Mouse (Mus musculus) kidney, postnatal 0 days (tissue): ENCODE data around the gene Ppp1r11. TPM values are rescaled to one million over a fixed set of nuclear protein-coding genes. Genes with fewer than 3 reads are reported as not detected.

ENCODE experiments used
- ATAC-seq: fragments of 200-750 bp; cut with Nextera tagmentation; replicated peaks from 2 replicates; pipeline ENCODE4 v1.8.0; 2017; ENCODE audit warnings: low read depth, moderate number of reproducible peaks, moderate TSS enrichment, moderate library complexity; ENCODE audit not compliant: low FRiP score
- DNase-seq: peaks from one replicate; pipeline ENCODE4 v3.0.0-alpha.2; 2016; ENCODE audit warnings: low spot score
- H3K27ac ChIP-seq: fragments of 300-500 bp; sonication (generic); 2 replicates; pipeline ENCODE4 v1.5.1; 2014; ENCODE audit warnings: mild to moderate bottlenecking
- H3K27me3 ChIP-seq: fragments of 300-500 bp; sonication (generic); 2 replicates; pipeline ENCODE4 v1.6.1; 2014; ENCODE audit warnings: low read length, mixed read lengths; ENCODE audit not compliant: insufficient read depth
- H3K36me3 ChIP-seq: fragments of 300-500 bp; sonication (generic); 2 replicates; pipeline ENCODE4 v1.6.1; 2014; ENCODE audit warnings: low read length, mixed read lengths; ENCODE audit not compliant: insufficient read depth
- H3K4me1 ChIP-seq: fragments of 300-500 bp; sonication (generic); replicated peaks from 2 replicates; pipeline ENCODE4 v1.6.1; 2014; ENCODE audit warnings: antibody characterized with exemption, low read length, mixed read lengths; ENCODE audit not compliant: insufficient read depth
- H3K4me2 ChIP-seq: fragments of 300-500 bp; sonication (generic); 2 replicates; pipeline ENCODE4 v1.6.1; 2014; ENCODE audit warnings: mild to moderate bottlenecking, low read length, moderate library complexity, mixed read lengths
- H3K4me3 ChIP-seq: fragments of 300-500 bp; sonication (generic); replicated peaks from 2 replicates; pipeline ENCODE4 v1.5.1; 2014; ENCODE audit warnings: low read depth, low read length
- H3K9ac ChIP-seq: fragments of 300-500 bp; sonication (generic); 2 replicates; pipeline ENCODE4 v1.6.1; 2014; ENCODE audit warnings: low read depth, low read length
- H3K9me3 ChIP-seq: fragments of 300-500 bp; sonication (generic); replicated peaks from 2 replicates; pipeline ENCODE4 v1.6.1; 2016; ENCODE audit warnings: low read length, inconsistent platforms, mixed read lengths
- CTCF ChIP-seq: IDR thresholded peaks from 2 replicates; pipeline ENCODE4 v1.5.1; 2016; ENCODE audit warnings: antibody characterized with exemption, low read depth, mild to moderate bottlenecking, moderate library complexity
- WGBS: fragments of 180-500 bp; shearing (Covaris S2); extraction: QIAGEN DNeasy Blood & Tissue Kit; methylation state at CpG from one replicate; pipeline ENCODE4 v1.1.7; 2014; 5-methylcytosine and 5-hydroxymethylcytosine counted together
- polyA plus RNA-seq: library from polyadenylated mRNA; unstranded; fragments of >200 nt; fragmentation: Nextera tagmentation; extraction: Ambion mirVana; gene quantifications from 2 replicates; pipeline ENCODE4 v1.2.1, GENCODE M21; 2015

The Ppp1r11 gene
- polyA plus RNA-seq, 1 experiment from 2014 or later: 110 TPM

DNA sequence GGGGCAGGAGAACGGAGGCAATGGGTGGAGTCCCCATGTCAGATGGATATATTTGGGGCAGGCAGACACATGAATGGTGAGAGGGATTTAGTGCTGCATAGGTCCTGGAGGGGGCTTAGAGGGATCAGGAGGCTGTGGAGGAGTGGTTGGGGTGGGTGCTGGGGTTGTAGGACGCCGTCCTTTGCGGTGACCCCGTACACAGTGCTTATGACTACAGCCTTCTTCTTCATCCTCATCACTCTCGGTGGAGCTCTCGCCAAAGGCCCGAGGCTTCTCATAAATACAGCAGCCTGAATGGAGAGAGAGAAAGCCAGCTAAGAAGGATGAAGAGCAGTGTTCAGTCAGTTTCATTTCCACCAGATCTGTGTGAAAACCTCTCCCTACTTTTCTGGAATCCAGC lies 2.3 kb downstream of the Ppp1r11 start:
- WGBS: 91% methylated on average over 8 of the region's 8 CpGs
- TF ChIP-seq CTCF: no peak
- H3K36me3 ChIP-seq: 0 out of 2 replicates have a peak, but pooled peaks cover 2% of the 10 kb centered on the region
- peaks cover 4% of the 10 kb centered on the region; the same call in 1 of the 2 replicates for H3K4me1 ChIP-seq
- H3K27me3 ChIP-seq: peaks cover 13% of the 10 kb centered on the region
- DNase-seq (no peak), ATAC-seq (no peak)
- H3K9me3 ChIP-seq: no peaks in the 10 kb centered on the region
- no peak overlapping the region for H3K4me3 ChIP-seq
- H3K4me2 ChIP-seq: no peak overlapping the region
- no peak overlapping the region for H3K9ac ChIP-seq
- no peak overlapping the region for H3K27ac ChIP-seq

DNA sequence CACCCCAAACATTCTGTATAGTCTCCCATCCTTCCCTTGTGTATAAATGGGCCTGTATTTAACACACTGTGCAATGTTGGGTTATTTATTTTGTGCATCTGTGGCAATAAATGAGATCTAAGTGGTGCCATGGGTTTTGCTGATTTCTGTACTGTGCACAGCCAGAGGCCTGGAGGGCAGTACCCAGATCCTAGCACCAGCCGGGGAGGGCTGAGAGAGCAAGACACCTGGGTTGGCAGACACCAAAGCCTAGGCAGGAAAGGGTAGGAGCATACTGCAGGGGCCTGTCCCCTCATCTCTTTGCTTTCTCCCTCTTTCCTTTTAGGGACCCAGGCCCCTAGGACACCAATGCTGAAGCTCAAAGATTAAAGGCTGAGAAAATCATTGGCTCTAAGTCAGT lies 3.3 kb downstream of the Ppp1r11 start:
- no peak overlapping the region for H3K4me2 ChIP-seq
- 0 out of 2 replicates have a peak, but pooled peaks cover 2% of the 10 kb centered on the region for H3K36me3 ChIP-seq
- 97% methylated on average over 1 of the region's 1 CpGs for WGBS
- no peak overlapping the region for H3K4me3 ChIP-seq
- TF ChIP-seq CTCF: no peak
- H3K9me3 ChIP-seq: no peaks in the 10 kb centered on the region
- peaks cover 4% of the 10 kb centered on the region for H3K4me1 ChIP-seq
- ATAC-seq (no peak), DNase-seq (no peak)
- H3K27me3 ChIP-seq: peaks cover 21% of the 10 kb centered on the region
- no peak overlapping the region for H3K9ac ChIP-seq
- H3K27ac ChIP-seq: no peak overlapping the region

DNA sequence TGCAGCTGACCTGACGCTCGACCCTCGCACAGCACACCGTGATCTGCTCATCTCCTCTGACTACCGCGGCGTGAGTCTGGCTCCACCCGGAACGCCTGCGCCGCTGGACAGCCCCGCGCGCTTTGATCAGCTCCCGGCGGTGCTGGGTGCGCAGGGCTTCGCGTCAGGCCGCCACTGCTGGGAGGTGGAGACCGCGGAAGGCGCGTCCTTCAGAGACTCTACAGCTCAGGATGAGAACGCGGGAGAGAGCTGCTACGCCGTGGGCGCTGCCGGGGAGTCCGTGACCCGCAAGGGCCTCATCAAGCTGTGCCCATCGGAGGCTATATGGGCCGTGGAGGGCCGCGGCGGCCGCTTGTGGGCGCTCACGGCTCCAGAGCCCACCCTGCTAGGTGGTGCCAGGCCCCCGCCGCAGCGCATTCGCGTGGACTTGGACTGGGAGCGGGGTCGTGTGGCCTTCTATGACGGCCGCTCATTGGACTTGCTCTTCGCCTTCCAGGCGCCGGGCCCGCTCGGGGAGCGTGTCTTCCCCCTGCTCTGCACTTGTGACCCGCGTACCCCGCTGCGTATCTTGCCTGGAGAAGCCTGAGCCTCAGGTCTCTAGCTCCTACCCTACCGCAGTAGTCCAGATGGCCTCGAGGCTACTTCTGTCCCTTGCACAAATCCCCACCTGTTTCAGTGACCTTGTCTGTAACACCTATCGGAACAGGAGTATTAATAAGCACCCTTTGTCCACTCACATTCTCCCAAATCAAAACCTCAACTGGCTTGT lies 4.3 kb downstream of the Ppp1r11 start:
- peak overlapping the region; percentile 62 for H3K9ac ChIP-seq

DNA sequence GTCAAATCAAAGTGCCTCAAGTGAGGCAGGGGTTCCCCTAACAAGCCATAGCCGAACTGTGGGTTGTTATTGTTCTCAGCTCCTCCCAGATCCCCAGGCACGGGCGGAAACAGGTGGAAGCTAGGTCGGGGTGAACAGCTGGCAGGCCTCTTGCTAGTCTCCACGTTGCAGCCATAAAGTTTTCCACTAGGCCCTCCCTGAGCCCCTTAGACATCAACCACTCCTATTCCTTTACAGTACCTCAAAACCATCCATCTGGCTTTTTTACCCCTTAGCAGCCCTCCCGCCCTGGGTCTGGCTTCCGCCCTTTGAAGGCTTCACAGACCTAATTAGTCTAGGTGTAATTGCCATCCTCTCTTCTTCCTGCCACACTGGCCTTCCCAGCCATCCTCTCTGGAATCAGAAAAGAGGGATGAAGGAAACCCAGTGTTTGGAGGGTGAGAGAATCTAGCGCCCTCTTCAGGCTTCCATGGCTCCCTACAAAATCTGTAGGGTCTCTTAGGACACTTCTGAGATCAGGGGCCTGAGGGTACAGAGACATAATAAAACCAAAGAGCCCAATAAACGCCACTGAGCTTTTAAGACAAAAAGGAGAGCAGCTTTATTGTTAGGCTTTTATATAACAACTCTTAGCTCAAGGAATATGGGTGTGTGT lies 7.3 kb downstream of the Ppp1r11 start:
- 0 out of 2 replicates have a peak, but pooled peaks cover 2% of the 10 kb centered on the region for H3K36me3 ChIP-seq
- H3K9me3 ChIP-seq: no peaks in the 10 kb centered on the region
- TF ChIP-seq CTCF: peak; percentile 31; the same call in 1 of the 2 replicates
- WGBS: 19% methylated on average over 9 of the region's 9 CpGs
- ATAC-seq (no peak), DNase-seq (peak; percentile 14)
- peaks cover 33% of the 10 kb centered on the region for H3K27me3 ChIP-seq
- H3K4me1 ChIP-seq: peaks cover 8% of the 10 kb centered on the region
- H3K27ac ChIP-seq: no peak overlapping the region
- no peak overlapping the region for H3K9ac ChIP-seq
- no peak overlapping the region for H3K4me2 ChIP-seq
- H3K4me3 ChIP-seq: no peak overlapping the region

More for the DNA sequence above, 4.3 kb downstream of the Ppp1r11 start:
- no peaks in the 10 kb centered on the region for H3K9me3 ChIP-seq
- H3K4me1 ChIP-seq: peaks cover 8% of the 10 kb centered on the region
- 2% methylated on average over 58 of the region's 62 CpGs for WGBS
- no peak overlapping the region for H3K27ac ChIP-seq
- H3K4me3 ChIP-seq: peak overlapping the region; percentile 43
- H3K36me3 ChIP-seq: 0 out of 2 replicates have a peak, but pooled peaks cover 2% of the 10 kb centered on the region
- peaks cover 32% of the 10 kb centered on the region for H3K27me3 ChIP-seq
- peak overlapping the region; percentile 92 for H3K4me2 ChIP-seq
- ATAC-seq (no peak; the same call in 1 of the 2 replicates), DNase-seq (peak; percentile 48)
- peak; percentile 35 for TF ChIP-seq CTCF

DNA sequence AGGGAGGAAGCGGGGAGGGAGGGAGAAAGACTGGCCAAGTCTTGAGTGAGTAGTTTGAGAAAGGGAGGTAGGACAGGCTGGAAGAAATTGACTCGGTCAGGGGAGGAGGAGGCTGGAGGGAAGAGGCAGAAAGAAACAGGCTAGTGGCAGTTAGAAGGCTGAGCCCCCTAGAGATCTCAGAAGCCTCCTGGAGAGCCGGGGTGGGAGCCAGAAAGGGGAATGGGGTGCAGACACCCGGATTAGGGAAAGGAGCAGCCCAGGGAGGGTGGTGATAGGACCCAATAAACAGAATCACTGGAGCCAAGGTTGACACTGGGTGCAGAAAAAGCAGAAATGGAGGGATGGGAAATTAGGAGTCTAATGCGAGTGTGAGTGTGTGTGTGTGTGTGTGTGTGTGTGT lies 7.8 kb downstream of the Ppp1r11 start:
- Histone ChIP-seq H3K9me3 (no peaks in the 10 kb centered on the region), H3K27me3 (peaks cover 33% of the 10 kb centered on the region), H3K27ac (no peak overlapping the region), H3K4me2 (0 out of 2 replicates have a peak overlapping the region, but pooled peaks have one; percentile 64), H3K4me1 (peaks cover 8% of the 10 kb centered on the region), H3K9ac (no peak overlapping the region), H3K4me3 (no peak overlapping the region), H3K36me3 (0 out of 2 replicates have a peak, but pooled peaks cover 2% of the 10 kb centered on the region)
- ATAC-seq: no peak
- TF ChIP-seq CTCF: no peak
- WGBS: 5% methylated on average over 5 of the region's 5 CpGs
- no peak for DNase-seq

DNA sequence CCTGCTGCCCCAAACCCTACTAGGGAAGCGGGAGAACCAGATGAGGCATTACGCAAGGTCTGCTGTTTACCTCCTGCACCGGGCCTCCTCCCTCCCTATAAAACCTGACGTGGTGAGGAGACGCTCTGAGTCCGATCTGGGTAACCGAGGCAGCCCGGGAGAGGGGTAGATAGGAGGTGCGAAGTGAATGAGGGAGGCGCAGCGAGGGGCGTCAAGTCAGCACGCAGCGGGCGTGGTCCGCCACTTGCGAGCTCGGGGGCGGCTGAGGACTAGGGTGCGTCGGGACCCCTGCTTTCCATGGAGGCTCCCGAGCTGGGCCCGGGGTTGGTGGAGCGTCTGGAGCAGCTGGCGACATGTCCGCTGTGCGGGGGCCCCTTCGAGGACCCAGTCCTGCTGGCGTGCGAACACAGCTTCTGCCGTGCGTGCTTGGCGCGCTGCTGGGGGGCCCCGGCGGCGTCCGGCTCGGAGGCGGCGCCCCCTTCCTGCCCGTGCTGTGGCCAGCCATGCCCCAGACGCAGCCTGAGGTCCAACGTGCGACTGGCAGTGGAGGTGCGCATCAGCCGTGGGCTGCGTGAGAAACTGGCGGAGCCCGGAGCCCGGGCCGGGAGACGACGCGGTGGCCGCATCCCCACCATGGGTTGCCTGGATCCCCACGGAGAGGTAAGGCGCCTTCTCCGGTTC lies 8.6 kb downstream of the Ppp1r11 start, which contains the start of gene Rnf39:
Gene Rnf39, plus strand, starts transcription at position 128 of the 681 bp plus-strand sequence.
- no peaks in the 10 kb centered on the region for H3K36me3 ChIP-seq
- H3K27me3 ChIP-seq: peaks cover 33% of the 10 kb centered on the region
- ATAC-seq: peak; percentile 30; the same call in 1 of the 2 replicates
- peak within 1 kb of the TSS; percentile 31 for H3K4me3 ChIP-seq
- H3K27ac ChIP-seq: no peak within 1 kb of the TSS
- peak within 1 kb of the TSS; percentile 64 for H3K4me2 ChIP-seq
- H3K9ac ChIP-seq: peak within 1 kb of the TSS; percentile 46; the same call in 1 of the 2 replicates
- peaks cover 8% of the 10 kb centered on the region for H3K4me1 ChIP-seq
- WGBS: 3% methylated on average over 57 of the region's 59 CpGs
- no peak for DNase-seq
- TF ChIP-seq CTCF: no peak
- H3K9me3 ChIP-seq: no peaks in the 10 kb centered on the region
